Mouse (Mus musculus): ENCODE results near the gene Apol9b.
"Not testable (repeated sequence)": the region's sequence is repeated elsewhere in the genome, so short reads cannot be mapped to it uniquely, and the experiment has no call there.

GRCm38 (mm10) chr15:77698656-77699055 is 30.2 kb upstream of the Apol9b start, which contains the start of gene Apol7e:
- TF ChIP-seq POLR2A (IDR thresholded peaks at IDR 0.05; ENCODE audit: borderline replicate concordance, insufficient read depth, low read length); CTCF (IDR thresholded peaks at IDR 0.05; ENCODE audit: borderline replicate concordance, insufficient read depth, low read depth, low read length): not testable (repeated sequence)
